ENCODE assay signal across 20 mouse cellular contexts in genomic region chr1:155069696-155070095, GRCm38 (mm10). TPM values are rescaled to one million over a fixed set of nuclear protein-coding genes. Genes with fewer than 3 reads are reported as not detected.
DNase-seq lines count a peak whose midpoint lies in the region; ATAC-seq lines count a peak whose summit lies in the region.
"Had no signal": no experiment of that assay in that cellular context is flagged by ENCODE, and none has a peak within 500 bp of the region (broad histone marks: within the 10 kb centered on the region; RNA-seq: fewer than 3 reads in every experiment).

No protein-coding gene starts in this region.

- peak; percentile 53 for DNase-seq in kidney, adult 11 months
- DNase-seq in kidney, adult 18-20 months, result no peak
- peak; percentile 56 to 67 for DNase-seq in lung, adult 18-20 months
- no peak for DNase-seq in lung, postnatal 14 days
- DNase-seq: adrenal gland, postnatal 10 days; B cell, adult 2 months; cerebellum, adult 18-20 months; forebrain, postnatal 0 days; gastrocnemius, postnatal 10 days; heart, adult 2 months; spleen, adult 18-20 months had no signal

- no peaks in the 10 kb centered on the region for H3K27me3 ChIP-seq in embryonic facial prominence, embryonic 15.5 days
- H3K27me3 ChIP-seq: embryonic facial prominence, embryonic 12.5 days; heart, embryonic 15.5 days; limb, embryonic 13.5 days had no signal

- no peaks in the 10 kb centered on the region for H3K36me3 ChIP-seq in embryonic facial prominence, embryonic 15.5 days
- H3K36me3 ChIP-seq in macrophage (ENCODE audit: inconsistent target), result no peaks in the 10 kb centered on the region
- H3K36me3 ChIP-seq: embryonic facial prominence, embryonic 12.5 days; heart, embryonic 15.5 days; hindbrain, embryonic 10.5 days; limb, embryonic 13.5 days; liver, embryonic 15.5 days had no signal

- WGBS in embryonic facial prominence, embryonic 15.5 days, result 39% methylated on average over 7 of the region's 7 CpGs
- WGBS in macrophage (ENCODE audit: missing documents), result 89% methylated on average over 7 of the region's 7 CpGs

- H3K4me3 ChIP-seq in embryonic facial prominence, embryonic 15.5 days (replicated peaks), result no peak overlapping the region
- no peak overlapping the region for H3K4me3 ChIP-seq in macrophage (ENCODE audit: inconsistent target)
- H3K4me3 ChIP-seq: embryonic facial prominence, embryonic 12.5 days; heart, adult 2 months; heart, embryonic 15.5 days; hindbrain, embryonic 10.5 days; limb, embryonic 13.5 days; liver, embryonic 15.5 days had no signal

- H3K27ac ChIP-seq in embryonic facial prominence, embryonic 15.5 days (replicated peaks), result peak overlapping the region; percentile 44; the same call in 1 of the 2 replicates
- H3K27ac ChIP-seq in macrophage, result peak overlapping the region; percentile 65
- H3K27ac ChIP-seq: embryonic facial prominence, embryonic 12.5 days; heart, embryonic 15.5 days; hindbrain, embryonic 10.5 days; limb, embryonic 13.5 days; liver, embryonic 15.5 days had no signal

- H3K9me3 ChIP-seq in embryonic facial prominence, embryonic 15.5 days (replicated peaks), result no peaks in the 10 kb centered on the region
- H3K9me3 ChIP-seq: embryonic facial prominence, embryonic 12.5 days; heart, embryonic 15.5 days; hindbrain, embryonic 10.5 days; limb, embryonic 13.5 days; liver, embryonic 15.5 days had no signal

- no peak; the same call in 1 of the 2 replicates for ATAC-seq in embryonic facial prominence, embryonic 15.5 days (ENCODE audit: insufficient number of reproducible peaks, low FRiP score, low TSS enrichment, low read depth)
- ATAC-seq in cerebellum, adult (ENCODE audit: insufficient number of reproducible peaks, low FRiP score, low TSS enrichment), result no peak
- ATAC-seq: forebrain, postnatal 0 days; inflammation-experienced regulatory T-cells, adult 6 months had no signal

- H3K4me2 ChIP-seq in embryonic facial prominence, embryonic 15.5 days (replicated peaks), result no peak overlapping the region
- H3K4me2 ChIP-seq: embryonic facial prominence, embryonic 12.5 days; heart, embryonic 15.5 days; limb, embryonic 13.5 days; liver, embryonic 15.5 days had no signal

- no peak overlapping the region for H3K9ac ChIP-seq in embryonic facial prominence, embryonic 15.5 days
- H3K9ac ChIP-seq: embryonic facial prominence, embryonic 12.5 days; forebrain, postnatal 0 days; heart, embryonic 15.5 days; limb, embryonic 13.5 days; liver, embryonic 15.5 days had no signal

- H3K4me1 ChIP-seq in embryonic facial prominence, embryonic 15.5 days, result peaks cover 49% of the 10 kb centered on the region

- H3K79me2 ChIP-seq in macrophage (ENCODE audit: inconsistent target), result no peaks in the 10 kb centered on the region

RNA-seq across cellular contexts. Expression of gene Ier5, which starts 29.7 kb away (rescaled TPM):
- polyA plus RNA-seq in embryonic facial prominence, embryonic 15.5 days (2015; fragmentation: Nextera tagmentation; extraction: Ambion mirVana), result 10.4 and 10.8 TPM in 2 replicates
- 100 to 1,000 TPM in 15 of 26 experiments, 10 to 100 TPM in 11; 37.6 to 232 (median 114) TPM for total RNA-seq in macrophage (2018; cell fraction: chromatin; rRNA removed)
- total RNA-seq in macrophage (2018; cell fraction: cytosol; rRNA removed), result 100 to 1,000 TPM in 16 of 26 experiments, 10 to 100 TPM in 10; 68.0 to 298 (median 132) TPM
- 100 to 1,000 TPM in 22 of 26 experiments, 10 to 100 TPM in 4; 58.9 to 356 (median 241) TPM for total RNA-seq in macrophage (2018; cell fraction: nucleus; rRNA removed)
- polyA plus RNA-seq in macrophage (2018), result 24.7 to 56.1 TPM (median 49.7 TPM) in 3 replicates

Comparison
In these comparisons a context has a peak if more than half of its experiments do, and no peak if none do; other contexts are left out.
1. DNase-seq: peak in kidney, adult 11 months (single experiment) and lung, adult 18-20 months (2 of 2); none in kidney, adult 18-20 months (single experiment) and lung, postnatal 14 days (single experiment).